Mouse (Mus musculus) embryo, embryonic 11 days (tissue): ENCODE results near the gene Agpat4.
"Not testable (repeated sequence)": the region's sequence is repeated elsewhere in the genome, so short reads cannot be mapped to it uniquely, and the experiment has no call there.

Source experiments
- DNase-seq: peaks from one replicate; pipeline ENCODE4 v3.0.0-alpha.2; 2015

Gene Agpat4

GRCm38 (mm10) chr17:12118561-12118925 is at the start of gene Agpat4:
Agpat4 (plus strand) TSS chr17:12118704.
- DNase-seq, result peak; percentile 81

- peak; percentile 9 for DNase-seq
Observed at GRCm38 (mm10) chr17:12076816-12077215, 41.7 kb upstream of the Agpat4 start.

- no peak for DNase-seq
Observed at GRCm38 (mm10) chr17:12080656-12081495, 37.6 kb upstream of the Agpat4 start.

DNA sequence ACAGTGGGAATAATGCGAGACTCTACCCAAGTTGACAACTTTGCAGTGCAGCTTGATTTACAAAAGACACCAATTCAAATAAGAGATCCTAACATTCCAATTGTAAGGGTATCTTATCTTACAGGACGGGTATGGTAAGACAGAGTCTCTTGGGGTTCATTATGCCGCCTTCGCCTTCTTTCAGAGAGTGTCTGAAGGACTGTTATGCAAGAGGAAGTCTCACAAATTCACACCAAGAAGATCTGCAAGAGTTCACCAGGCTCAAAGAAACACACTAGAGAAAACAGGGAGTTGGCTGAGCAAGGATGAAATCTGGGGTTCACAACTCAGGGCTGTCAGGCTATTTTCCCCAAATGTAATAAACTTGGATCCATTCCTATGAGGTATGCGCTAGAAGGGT is 36.3 kb upstream of the Agpat4 start:
- DNase-seq, result no peak

DNA sequence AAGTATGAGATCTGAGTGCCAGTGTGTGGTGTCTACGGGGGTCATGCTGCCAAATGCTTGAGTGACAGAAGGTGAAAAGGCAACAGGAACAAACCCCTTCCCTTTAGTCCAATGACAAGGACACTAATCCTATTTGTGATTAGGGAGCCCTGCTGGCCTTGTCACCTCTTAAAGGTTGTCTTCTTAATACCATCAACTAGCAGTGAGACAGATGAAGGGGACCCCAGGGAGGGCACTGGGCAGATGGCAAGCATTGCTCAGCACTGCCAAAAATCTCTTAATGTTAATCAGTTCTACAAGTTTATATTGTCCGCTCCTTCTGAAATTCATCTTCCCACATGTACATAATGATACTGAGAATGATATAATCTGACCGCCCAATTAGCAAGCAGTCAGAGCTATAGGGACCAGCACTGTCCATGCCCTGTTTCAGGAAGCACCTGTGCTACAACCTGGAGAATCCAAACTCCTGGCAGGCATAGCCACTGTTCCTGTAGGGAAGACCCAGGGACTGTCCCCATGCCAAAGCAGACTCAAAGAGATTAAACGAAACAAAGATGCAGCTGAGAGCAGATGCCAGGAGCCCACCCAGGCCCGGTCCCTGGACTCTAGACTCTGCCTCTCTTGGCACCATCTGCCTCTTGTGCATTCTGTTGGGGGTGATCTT is 28.1 kb upstream of the Agpat4 start:
- DNase-seq, result no peak

DNA sequence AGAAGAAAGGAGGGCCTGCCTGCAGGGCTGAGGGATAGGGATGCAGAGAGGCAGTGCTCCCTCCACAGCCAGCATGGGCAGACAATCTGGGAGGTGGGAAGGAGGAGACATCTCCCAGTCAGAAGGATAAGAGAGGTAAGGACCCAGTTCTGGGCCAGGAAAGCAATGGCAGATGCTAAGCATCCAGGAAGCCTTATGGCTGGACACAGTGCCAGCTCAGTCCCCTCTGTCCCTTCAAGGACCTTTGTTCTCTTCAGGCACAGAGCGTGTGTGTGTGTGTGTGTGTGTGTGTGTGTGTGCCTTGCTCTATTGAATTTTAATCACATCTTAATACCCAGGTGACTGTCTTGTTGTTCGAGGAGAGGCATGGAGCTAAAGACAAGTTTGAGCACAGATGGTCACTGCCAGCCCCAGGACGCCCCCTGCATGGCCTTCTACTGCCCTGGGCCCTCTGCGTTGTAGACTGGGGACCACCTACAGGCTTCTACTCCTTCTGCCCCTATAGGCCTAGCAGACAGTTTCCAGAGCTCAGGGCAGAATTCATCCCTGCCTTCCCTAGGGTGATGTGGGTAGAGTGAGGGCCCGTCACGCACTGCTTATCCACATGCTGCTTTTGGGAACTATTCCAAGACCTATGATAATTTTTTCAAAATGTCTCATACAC is 25.5 kb upstream of the Agpat4 start:
- DNase-seq, result no peak

DNA sequence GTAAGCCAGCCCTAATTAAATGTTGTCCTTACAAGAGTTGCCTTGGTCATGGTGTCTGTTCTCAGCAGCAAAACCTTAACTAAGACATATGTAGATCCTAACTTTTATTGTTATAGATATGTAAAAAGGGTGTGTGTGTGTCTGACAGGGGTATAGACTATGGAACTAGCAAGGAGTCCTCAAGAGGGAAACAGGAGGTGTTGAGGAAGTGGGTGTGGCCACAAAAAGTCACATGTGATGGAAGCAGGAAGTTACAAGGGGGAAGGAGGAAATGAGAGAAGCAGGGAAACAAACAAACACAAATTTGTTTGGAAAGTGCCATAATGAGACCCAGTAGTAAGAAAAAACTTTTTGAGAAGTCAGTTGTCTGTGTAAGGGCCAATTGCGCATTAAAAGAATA is 24.5 kb upstream of the Agpat4 start:
- no peak for DNase-seq

DNA sequence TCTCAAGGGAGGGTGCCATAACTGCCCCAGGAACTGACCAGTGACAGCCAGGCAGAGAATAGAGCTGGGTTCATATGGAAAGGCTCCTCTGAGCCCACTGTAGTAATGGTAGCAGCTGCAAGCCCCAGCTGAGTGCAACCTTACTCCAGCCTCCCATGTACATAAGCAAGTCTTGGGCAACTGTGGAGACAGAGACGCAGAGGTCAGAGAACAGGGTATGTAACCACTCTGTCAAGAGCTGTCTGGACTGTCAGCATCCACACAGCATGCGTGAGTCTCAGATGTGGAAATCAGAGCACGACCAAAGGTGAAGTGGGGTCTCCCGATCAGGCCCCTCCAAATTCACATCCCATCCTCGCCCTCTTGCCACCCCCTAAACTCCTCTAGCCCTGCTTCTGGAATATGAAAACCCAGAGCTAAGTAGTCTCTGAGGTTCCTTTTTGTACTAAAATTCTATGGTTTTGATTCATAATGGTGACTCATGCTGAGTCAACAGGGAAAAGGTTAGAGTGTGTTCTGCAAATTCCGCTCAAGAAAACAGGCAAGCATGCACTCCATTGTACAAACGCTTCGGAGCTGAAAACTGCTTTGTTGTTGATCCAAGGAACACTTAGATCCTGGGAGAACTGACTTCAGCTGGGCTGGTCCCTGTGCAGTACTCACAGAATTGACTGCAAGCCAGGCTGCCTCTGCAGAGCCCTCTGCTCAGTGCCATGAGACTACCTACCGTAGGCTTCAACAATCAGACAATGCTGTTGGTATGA is 23.5 kb upstream of the Agpat4 start:
- DNase-seq, result no peak

DNA sequence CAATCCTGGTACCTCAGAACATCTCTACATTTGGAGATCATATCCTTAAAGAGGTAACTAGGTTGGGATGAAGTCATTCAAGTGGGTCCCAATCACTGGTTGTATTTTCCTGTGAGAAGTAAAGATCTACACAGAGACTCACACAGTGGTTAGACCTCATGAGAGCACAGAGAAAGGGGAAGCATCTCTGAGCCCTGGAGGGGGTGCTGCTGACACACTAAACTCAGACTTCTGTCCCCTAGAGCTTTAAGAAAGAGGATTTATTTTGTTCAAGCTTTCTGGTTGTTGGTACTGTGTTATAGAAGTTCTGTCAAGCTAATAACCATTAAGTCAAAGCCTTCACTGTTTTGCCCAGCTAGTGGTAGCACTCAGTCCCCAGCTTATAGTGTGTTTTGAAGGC is 19.1 kb upstream of the Agpat4 start:
- no peak for DNase-seq

DNA sequence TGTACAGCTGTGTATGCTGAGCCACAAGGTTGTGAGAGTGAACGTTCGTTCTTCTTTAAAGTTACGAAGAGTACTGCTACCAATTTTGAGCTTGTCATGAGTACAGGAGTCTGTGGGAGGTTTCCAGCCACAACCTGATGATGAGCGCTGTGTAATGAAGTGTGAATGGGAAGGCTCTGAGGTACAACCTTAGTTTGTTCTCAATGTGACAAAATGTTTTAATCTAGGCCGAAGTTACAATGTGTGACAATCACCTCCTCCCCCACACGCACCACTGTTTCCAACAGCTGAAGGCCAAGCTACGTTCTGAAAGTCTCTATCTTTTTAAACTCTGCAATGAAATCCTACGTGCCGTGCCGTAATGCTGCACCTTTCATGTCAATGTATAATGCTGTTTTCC is 16.2 kb upstream of the Agpat4 start:
- no peak for DNase-seq

GRCm38 (mm10) chr17:12103781-12104180 is 14.7 kb upstream of the Agpat4 start:
- peak; percentile 9 for DNase-seq

DNA sequence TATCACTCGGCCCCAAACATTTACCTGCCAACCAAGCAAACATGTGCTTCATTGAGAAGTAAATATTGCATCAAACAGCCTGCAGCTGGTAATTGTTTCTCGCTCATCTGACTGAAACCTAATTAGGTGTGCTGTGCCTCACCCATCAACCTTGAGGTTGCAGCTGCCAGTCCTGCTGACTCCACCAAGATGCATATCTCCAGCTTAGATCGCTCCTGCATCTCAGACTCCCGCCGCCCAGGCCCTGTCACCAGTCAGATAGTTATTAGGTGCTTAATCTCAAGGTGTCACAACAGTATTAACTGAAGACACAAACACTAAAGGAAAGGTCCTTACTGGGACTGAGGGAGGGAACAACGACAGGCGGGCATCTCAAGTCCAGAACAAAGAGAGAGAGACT is 14.3 kb upstream of the Agpat4 start:
- no peak for DNase-seq

GRCm38 (mm10) chr17:12104690-12105089 is 13.8 kb upstream of the Agpat4 start:
- DNase-seq, result no peak

- no peak for DNase-seq
Observed at GRCm38 (mm10) chr17:12106255-12106654, 12.2 kb upstream of the Agpat4 start.

- DNase-seq, result no peak
Observed at GRCm38 (mm10) chr17:12113626-12114025, 4.9 kb upstream of the Agpat4 start.

DNA sequence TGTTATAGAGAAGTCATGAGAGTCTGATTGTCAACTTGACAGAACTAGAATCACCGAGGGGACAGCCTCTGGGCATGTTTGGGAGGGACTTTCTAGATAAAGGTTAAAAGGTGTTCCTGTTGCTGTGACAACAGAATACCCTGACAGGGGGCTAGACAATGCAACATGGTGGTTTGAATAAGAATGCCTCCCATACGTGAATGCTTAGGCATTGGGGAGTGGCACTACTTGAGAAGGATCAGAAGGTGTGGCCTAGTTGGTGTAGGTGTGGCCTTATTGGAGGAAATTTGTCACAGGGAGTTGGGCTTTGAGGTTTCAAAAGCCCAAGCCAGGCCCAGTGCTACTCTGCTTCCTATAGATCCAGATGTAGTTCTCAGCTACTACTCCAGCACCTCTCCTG is 3.4 kb upstream of the Agpat4 start:
- DNase-seq, result no peak

- peak; percentile 46 for DNase-seq
Observed at GRCm38 (mm10) chr17:12118131-12118530, 373 bp upstream of the Agpat4 start.

DNA sequence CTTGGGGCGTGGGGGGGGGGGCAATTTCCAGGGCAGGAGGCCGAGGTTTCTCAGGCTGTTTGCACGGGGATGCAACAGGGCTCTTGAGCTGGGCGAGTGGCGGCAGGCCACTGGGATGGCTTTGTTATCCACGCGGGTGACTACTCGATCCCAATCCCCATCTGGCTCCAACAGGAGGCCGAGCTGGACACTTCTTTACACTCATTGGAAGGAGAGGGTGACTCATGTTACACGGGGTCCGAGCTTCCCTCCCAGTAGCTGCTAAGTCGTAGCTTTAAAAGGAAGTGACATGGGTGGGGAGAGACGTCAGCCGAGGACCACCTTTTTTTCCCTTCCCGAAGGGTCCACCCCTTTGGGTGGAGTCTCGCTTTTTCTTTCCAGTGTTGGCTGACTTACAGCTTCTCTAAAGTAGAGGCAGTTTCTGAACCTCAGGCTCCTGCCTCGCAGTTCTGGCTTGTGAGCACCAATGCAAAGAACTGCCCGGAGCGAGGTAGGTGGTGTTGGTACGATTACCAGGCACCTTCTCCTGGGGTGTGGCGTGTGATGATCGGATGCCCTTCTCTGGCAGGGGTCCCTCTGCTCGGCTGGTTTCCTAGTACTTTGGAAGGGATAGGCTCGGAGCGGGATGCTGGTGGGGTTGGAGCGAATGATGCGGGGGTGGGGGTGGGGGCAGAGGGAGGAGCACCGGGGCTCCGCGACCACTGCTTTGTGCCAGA is 580 bp downstream of the Agpat4 start:
- DNase-seq, result peak; percentile 92

DNA sequence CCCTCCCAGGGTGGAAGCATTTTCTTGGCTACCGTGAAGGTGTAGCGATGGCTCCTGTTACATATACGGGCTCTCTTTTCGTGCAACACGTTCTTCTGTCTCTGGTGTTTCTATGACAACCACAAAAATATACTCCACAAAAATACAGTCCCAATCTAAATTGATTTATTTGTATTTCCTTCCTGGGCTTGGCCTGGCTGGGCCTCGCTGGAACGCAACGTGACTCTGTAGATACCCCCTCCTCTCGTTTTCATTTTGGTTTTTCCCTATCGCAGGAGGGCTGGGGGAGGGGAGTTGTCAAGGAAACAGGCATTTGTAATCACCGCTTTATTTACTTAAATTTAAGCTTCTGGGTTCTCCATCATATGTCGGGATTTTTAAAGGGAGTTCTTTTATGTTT is 1.2 kb downstream of the Agpat4 start:
- DNase-seq, result peak; percentile 86

DNA sequence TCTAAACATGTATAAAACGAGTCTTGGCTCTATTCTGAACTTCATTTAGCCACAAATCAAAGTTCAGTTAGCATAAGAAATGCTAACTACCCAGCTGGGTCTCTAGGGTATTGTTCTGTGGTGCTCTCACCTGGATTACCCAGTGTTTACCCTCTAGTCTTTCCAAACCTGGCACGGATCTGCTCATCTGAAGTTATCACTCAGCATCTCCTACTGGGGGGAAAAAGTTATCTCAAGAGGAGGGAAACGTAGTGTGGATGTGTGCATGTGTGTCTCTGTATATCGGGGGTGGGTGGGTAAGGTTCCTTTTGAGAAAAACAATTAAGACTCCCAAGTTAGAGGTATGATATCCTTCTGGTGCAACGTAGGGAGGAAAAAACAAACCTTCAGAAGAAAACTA is 1.8 kb downstream of the Agpat4 start:
- no peak for DNase-seq

DNA sequence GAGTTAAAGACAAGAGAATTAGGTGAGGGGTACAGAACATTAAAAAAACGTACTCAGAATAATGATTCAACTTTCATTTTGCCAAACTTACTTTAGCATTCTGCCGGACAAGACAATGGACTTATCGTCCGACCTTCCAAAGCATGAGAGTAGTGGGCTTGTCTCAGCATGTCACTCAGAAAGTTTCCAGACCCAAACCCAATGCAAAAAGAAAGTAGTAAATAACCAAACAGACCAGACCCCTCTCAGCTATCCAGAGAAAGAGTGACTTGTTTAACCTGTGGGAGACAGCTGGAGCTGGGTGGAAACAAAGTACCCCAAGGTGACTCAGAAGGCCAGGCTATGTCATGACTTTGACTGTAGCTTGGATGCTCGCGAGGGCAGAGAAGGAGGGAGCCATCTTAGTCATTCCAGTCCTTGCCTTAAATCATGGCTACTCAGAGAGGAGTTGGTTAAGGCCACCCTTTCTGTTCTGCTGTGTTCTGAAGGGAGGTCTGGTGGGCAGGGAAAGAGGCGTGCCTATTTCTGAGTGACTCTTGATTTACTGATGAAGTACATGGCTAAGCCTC is 2.8 kb downstream of the Agpat4 start:
- no peak for DNase-seq

DNA sequence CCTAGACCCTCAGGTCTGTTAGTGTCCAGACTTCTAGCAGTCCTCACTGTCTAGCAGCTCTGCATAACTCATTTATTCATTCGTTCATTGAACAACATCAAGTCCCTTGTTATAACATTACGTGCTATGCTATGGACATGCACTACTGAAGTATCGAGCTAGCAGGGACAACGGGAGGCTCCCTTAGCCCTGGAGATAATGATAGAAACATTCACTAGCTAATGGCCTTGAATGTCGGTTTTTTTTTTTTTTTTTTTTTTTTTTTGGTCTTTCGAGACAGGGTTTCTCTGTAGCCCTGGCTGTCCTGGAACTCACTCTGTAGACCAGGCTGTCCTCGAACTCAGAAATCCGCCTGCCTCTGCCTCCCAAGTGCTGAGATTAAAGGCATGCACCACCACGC is 3.8 kb downstream of the Agpat4 start:
- not testable (repeated sequence) for DNase-seq
